Mouse (Mus musculus) ES-Bruce4 (cell line): ENCODE measurements around the gene Pik3r1.

Source experiments
- CTCF ChIP-seq: IDR thresholded peaks from one replicate; pipeline ENCODE4 v1.8.1; 2011; ENCODE audit warnings: low read depth, low read length
- EP300 ChIP-seq: IDR thresholded peaks from 2 replicates; pipeline ENCODE4 v1.6.1; 2011; ENCODE audit warnings: low read depth, low read length; ENCODE audit not compliant: insufficient read depth
- POLR2A ChIP-seq: IDR thresholded peaks from one replicate; pipeline ENCODE4 v1.8.1; 2011; ENCODE audit warnings: low read length; ENCODE audit not compliant: insufficient read depth

DNA sequence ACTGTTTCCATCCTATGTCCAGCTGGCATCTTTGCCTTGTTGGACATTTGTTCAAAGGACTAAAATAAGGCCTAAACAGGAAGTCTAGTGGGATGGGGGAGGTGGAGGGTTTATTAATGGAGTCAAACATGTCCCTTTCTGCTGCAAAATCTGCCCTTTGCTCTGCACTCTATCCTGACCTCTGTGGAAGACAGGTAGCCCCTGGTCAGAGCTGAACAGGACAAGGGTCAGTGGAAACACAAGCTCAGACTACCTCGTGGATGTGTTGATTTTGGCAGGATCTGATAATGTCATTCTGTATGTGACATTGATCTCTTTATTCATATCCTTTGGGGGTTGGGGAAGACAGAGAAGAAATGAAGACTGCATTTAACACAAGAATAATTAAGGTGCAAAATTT is 132.2 kb downstream of the Pik3r1 start:
- TF ChIP-seq CTCF, result no peak
- no peak for TF ChIP-seq EP300
- no peak for TF ChIP-seq POLR2A
